Mouse (Mus musculus) common myeloid progenitor, adult 5-6 weeks (primary cell): ENCODE data around the gene Gm3045. TPM values are rescaled to one million over a fixed set of nuclear protein-coding genes. Genes with fewer than 3 reads are reported as not detected.

ENCODE experiments used
- ATAC-seq: replicated peaks from 2 replicates; pipeline ENCODE4 v1.8.0; 2016; ENCODE audit warnings: low read depth, mild to moderate bottlenecking, moderate TSS enrichment, inconsistent platforms; ENCODE audit not compliant: poor library complexity, severe bottlenecking
- total RNA-seq: library from RNA; stranded (forward); fragments of 200-1000, 187-1606 nt; gene quantifications from 2 replicates; pipeline ENCODE4 v1.2.3, GENCODE M21; 2017

Gm3045 gene
- total RNA-seq, 1 experiment from 2014 or later, result not detected

- no peak for ATAC-seq
These were observed 9.4 kb downstream of the Gm3045 start for GRCm38 (mm10) chr13:56435615-56436287.

GRCm38 (mm10) chr13:56438211-56439075, 12.0 kb downstream of the Gm3045 start, which contains the start of gene Slc25a48:
Slc25a48 (plus strand) TSS chr13:56438355.
- ATAC-seq, result peak; percentile 57

GRCm38 (mm10) chr13:56443411-56443810, 17.0 kb downstream of the Gm3045 start:
- ATAC-seq, result no peak

- no peak for ATAC-seq
These were observed 17.7 kb downstream of the Gm3045 start for GRCm38 (mm10) chr13:56444112-56444511.

- ATAC-seq, result no peak
These were observed 18.6 kb downstream of the Gm3045 start for GRCm38 (mm10) chr13:56444996-56445395.

GRCm38 (mm10) chr13:56449239-56450030, 23.0 kb downstream of the Gm3045 start:
- no peak for ATAC-seq

- no peak for ATAC-seq
These were observed 23.6 kb downstream of the Gm3045 start for GRCm38 (mm10) chr13:56450035-56450434.

- no peak for ATAC-seq
These were observed 31.6 kb downstream of the Gm3045 start for GRCm38 (mm10) chr13:56458001-56458400.

- ATAC-seq, result no peak
These were observed 35.1 kb downstream of the Gm3045 start for GRCm38 (mm10) chr13:56461460-56461859.

GRCm38 (mm10) chr13:56462791-56463190, 36.4 kb downstream of the Gm3045 start:
- ATAC-seq, result no peak

- ATAC-seq, result no peak
These were observed 36.9 kb downstream of the Gm3045 start for GRCm38 (mm10) chr13:56463261-56463660.

- no peak for ATAC-seq
These were observed 37.4 kb downstream of the Gm3045 start for GRCm38 (mm10) chr13:56463750-56464149.

GRCm38 (mm10) chr13:56467786-56468185, 41.4 kb downstream of the Gm3045 start:
- no peak for ATAC-seq

GRCm38 (mm10) chr13:56468536-56468935, 42.1 kb downstream of the Gm3045 start:
- ATAC-seq, result no peak

GRCm38 (mm10) chr13:56471211-56471610, 44.8 kb downstream of the Gm3045 start:
- no peak for ATAC-seq

GRCm38 (mm10) chr13:56471951-56472350, 45.6 kb downstream of the Gm3045 start:
- ATAC-seq, result no peak

- ATAC-seq, result no peak
These were observed 46.3 kb downstream of the Gm3045 start for GRCm38 (mm10) chr13:56472661-56473060.

- ATAC-seq, result peak; percentile 67
These were observed 49.0 kb downstream of the Gm3045 start for GRCm38 (mm10) chr13:56475363-56475762.

GRCm38 (mm10) chr13:56476790-56477189, 50.4 kb downstream of the Gm3045 start:
- ATAC-seq, result peak; percentile 93

GRCm38 (mm10) chr13:56477271-56477670, 50.9 kb downstream of the Gm3045 start:
- peak; percentile 71 for ATAC-seq
